Mouse (Mus musculus) spleen, embryonic (tissue): Measurements from ENCODE around the gene Tgm7.

Experiments
- CTCF ChIA-PET: fragments of 350-600 bp; sonication (Branson Sonifier 250); formaldehyde crosslinking; loops from one replicate; lab custom pipeline; 2022; lab: Charles Lee

The Tgm7 gene

GRCm38 (mm10) chr2:121074747-121075146 is 34.8 kb downstream of the Tgm7 start:
- CTCF ChIA-PET, result no interaction called here

GRCm38 (mm10) chr2:121071871-121072270 is 37.7 kb downstream of the Tgm7 start:
- CTCF ChIA-PET, result no interaction called here

GRCm38 (mm10) chr2:121069506-121069905 is 40.1 kb downstream of the Tgm7 start:
- CTCF ChIA-PET, result no interaction called here

GRCm38 (mm10) chr2:121067116-121067515 is 42.5 kb downstream of the Tgm7 start:
- CTCF ChIA-PET, result interaction anchor here (0.6 kb wide), 1 partner anchor 1428 kb away, joined by 7 read pairs; no protein-coding TSS in a partner anchor

- CTCF ChIA-PET, result no interaction called here
These were observed 48.3 kb downstream of the Tgm7 start for GRCm38 (mm10) chr2:121061315-121061714.

GRCm38 (mm10) chr2:121057997-121058396 is 51.6 kb downstream of the Tgm7 start:
- CTCF ChIA-PET, result no interaction called here

DNA sequence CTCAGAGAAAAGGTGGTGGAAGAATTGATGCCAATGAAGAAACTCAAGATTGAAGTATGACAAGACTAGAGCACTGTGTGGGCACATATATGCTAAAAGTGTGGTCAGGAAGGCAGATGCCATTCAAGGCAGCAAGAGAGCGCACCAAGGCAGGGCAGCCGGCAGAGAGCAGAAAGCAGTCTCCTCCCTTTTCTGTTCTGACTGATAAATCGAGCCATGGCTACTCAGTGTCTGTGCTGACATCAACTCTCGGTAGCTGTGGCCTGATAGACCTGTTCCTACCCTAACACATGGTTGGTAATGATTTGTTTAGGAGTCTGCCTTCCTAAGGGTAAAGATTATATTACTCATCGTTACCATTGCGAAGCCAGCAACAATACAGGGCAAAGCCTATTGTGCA is 53.7 kb downstream of the Tgm7 start:
- CTCF ChIA-PET, result no interaction called here

- CTCF ChIA-PET, result interaction anchor here (0.7 kb wide), 1 partner anchor 71 kb away, joined by 4 read pairs; no protein-coding TSS in a partner anchor
These were observed 55.5 kb downstream of the Tgm7 start for GRCm38 (mm10) chr2:121054060-121054459.

DNA sequence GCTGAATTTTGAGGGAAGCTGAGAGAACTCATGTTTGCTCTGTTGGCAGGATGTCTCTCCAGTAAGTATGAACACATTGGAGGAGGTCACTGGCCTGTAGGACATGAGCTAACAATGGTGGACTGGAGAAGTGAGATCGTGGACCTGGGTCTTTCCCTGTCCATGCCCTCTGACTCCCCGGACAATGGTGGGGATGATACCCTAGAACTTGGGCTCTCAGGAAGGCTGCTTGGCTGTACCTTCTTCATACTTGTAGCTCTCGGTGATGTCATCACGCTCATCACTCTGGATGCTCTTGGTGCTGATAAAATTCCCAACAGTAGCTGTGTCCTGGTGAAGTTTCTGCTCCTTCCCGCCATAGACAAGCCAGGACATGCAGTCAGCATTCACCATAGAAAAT is 57.4 kb downstream of the Tgm7 start:
- CTCF ChIA-PET, result no interaction called here

DNA sequence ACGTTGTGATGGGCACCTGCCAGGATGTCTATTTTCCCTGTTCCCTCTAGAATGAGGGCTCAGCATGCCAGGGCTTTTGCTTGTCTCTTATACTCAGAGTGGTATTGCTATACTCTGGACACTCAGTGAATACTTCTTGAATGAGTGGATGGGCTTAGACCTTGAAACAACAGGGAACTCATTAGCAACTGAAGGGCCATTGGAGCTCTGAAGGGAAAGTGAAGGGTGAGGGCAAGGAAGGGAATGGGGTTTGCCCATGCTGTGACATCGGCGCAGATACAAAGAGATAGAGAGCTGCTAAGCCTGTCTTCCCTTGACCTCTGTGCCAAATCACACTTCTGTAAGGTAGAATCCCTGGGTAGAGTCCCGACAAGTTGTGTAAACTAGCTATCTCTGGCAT is 63.9 kb downstream of the Tgm7 start:
- CTCF ChIA-PET, result no interaction called here
